Mouse (Mus musculus): ENCODE measurements at regions not wholly inside any gene's neighbourhood (a gene's known extent, or its start where the extent isn't known, plus 50 kb on each side); places are given as distances from the start of the nearest gene placed in this dataset.

GRCm38 (mm10) chr12:77836231-77836630 is 357.8 kb upstream of the Gm6657 start:
- TF ChIP-seq CTCF (IDR thresholded peaks at IDR 0.05; ENCODE audit: control insufficient read depth, insufficient read depth, insufficient read length) (no peak), MAX (IDR thresholded peaks at IDR 0.05) (no peak)
